Mouse (Mus musculus) activated CD4-positive, CD25-positive, alpha-beta regulatory T cell (primary cell): Measurements from ENCODE around the gene Hspd1. TPM values are rescaled to one million over a fixed set of nuclear protein-coding genes. Genes with fewer than 3 reads are reported as not detected.

Experiments
- polyA plus RNA-seq, 2 experiments: library from polyadenylated mRNA; unstranded; fragments of 100-300 nt; shearing (Covaris generic); gene quantifications; one replicate each; pipeline ENCODE4 v1.2.1; 2017

Hspd1 gene
- polyA plus RNA-seq, result 100 to 1,000 TPM; 122 to 145 TPM

DNA sequence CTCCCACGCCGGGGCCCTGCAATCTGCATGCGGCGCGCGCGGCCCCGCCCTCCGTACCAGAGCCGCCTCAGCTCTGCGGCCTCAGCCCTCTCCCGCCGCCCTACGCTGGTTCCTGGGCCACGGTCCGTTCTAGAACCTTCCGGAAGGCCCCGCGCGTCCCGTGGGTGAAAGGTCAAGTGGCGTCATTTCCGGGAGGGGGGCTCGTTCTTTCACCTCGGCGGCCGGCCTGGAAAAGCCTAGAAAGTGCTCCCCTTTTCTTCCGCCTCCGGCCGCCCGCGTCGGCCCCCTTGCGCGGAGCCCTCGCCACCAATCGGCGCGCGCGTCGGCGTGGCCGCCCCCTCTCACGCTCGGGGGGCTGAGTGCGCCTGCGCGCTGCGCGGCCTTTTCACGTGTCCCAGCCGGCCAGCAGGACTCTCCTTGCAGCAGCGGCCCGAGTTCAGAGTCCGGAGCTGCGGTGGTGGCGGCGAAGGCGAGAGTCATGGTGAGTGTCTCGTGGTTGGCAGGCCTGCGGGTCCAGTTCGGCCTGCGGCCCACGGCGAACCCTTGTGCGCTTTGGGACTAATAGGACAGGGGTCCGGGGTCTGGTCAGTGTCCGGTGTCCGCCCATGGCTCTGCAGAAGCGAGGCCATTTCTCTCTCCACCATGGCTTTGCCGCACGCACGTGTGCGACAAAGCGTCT is at the start of gene Hspd1, which contains the start of gene Hspe1:
Gene Hspd1 (minus strand): TSS at position 312 of the 679 bp plus-strand sequence.
Gene Hspe1 (plus strand): TSS at position 201 of the 679 bp plus-strand sequence.

DNA sequence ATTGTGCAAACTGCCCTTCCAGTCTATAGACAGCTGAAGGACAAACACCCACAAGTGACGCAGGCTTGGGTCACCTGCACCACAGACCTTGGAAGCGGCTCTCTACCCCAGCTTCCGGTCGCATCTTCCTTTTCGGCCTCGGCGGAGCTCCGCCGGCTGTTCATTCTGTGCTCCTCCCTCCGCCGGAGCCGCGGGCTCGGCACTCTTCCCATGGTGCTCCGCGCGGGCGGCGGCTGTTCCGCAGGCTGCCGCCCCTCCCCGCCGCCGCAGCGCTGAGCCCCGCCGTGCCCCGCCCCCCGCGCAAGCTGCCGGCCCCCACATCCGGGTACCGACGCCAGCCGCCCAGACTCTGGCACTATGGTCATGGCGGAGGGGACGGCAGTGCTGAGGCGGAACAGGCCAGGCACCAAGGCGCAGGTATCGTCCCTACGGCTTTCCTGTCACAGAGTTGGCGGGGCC is 42.9 kb upstream of the Hspd1 start, which contains the start of gene Mob4:
Gene Mob4 (plus strand): TSS at position 289 of the 459 bp plus-strand sequence.

DNA sequence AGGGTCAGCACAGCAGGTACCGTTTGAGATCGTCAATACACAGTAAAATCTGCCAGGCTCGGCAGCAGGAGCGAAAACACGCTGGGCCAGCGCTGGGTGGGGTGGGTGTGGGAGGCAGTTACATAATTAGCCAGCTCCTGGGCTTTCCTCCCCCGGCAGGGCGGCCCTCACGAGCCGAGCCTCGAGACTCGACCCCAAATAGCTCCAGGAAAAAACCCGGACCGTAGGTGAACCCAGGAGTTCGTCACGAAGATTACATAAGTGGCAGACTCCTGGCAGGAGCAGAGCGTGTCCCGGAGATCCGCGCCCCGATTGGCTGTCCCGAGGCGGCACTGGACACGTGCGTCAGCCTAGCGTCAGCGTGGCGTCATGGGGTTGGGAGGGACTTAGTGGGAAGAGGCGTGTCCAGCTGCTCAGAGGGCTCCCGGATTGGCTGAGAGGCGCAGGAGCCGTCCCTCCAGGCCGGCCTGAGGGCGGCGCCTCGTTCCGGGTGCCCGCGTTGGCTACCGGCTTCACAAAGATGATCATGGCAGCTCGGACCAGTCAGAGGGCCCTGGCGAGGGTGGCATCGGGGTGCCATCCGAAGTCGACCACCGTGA is 35.6 kb downstream of the Hspd1 start, which contains the start of gene Coq10b:
Gene Coq10b (plus strand): TSS at position 416 of the 599 bp plus-strand sequence.

Other genes starting within 250 kb of the Hspd1 start
- 100 to 1,000 TPM; 166 to 282 TPM for gene Ankrd44, start 161.9 kb downstream of the Hspd1 start, polyA plus RNA-seq
- gene Sf3b1, start 60.8 kb downstream of the Hspd1 start, polyA plus RNA-seq, result 100 to 1,000 TPM; 560 to 589 TPM
- 10 to 100 TPM; 19.1 to 31.1 TPM for gene Coq10b, start 35.5 kb downstream of the Hspd1 start, polyA plus RNA-seq
- 100 to 1,000 TPM; 130 to 146 TPM for gene Hspe1, start 111 bp downstream of the Hspd1 start, polyA plus RNA-seq
- gene Mob4, start 43.0 kb upstream of the Hspd1 start, polyA plus RNA-seq, result 100 to 1,000 TPM in 1 of 2 experiments, 10 to 100 TPM in 1; 97.4 to 122 TPM
- gene Rftn2, start 138.5 kb upstream of the Hspd1 start, polyA plus RNA-seq, result 1 to 10 TPM; 1.3 to 2.8 TPM
- 1 to 10 TPM; 2.4 to 3.0 TPM for gene Mars2, start 148.9 kb upstream of the Hspd1 start, polyA plus RNA-seq